Mouse (Mus musculus) MEL (cell line): ENCODE data around the gene Xpo6. TPM values are rescaled to one million over a fixed set of nuclear protein-coding genes. Genes with fewer than 3 reads are reported as not detected.

Experiments
- DNase-seq: peaks from one replicate; pipeline ENCODE4 v3.0.0; 2011; ENCODE audit warnings: low read depth, low spot score
- H3K27ac ChIP-seq: 2 replicates; pipeline ENCODE4 v1.5.1; 2012; ENCODE audit warnings: low read depth, mild to moderate bottlenecking, control low read depth, low read length, moderate library complexity; ENCODE audit not compliant: control insufficient read depth
- H3K27me3 ChIP-seq, 2 experiments: fragments of 150-350 bp in 1 of 2; sonication (generic) in 1 of 2; 2 replicates each; pipeline ENCODE4 v1.6.1; 2012; ENCODE audit warnings: low read length in 2 of 2, mild to moderate bottlenecking in 2 of 2, improper control_type of control experiment in 1 of 2, moderate library complexity in 1 of 2; ENCODE audit not compliant: insufficient read depth in 2 of 2, control insufficient read depth in 1 of 2
- H3K36me3 ChIP-seq, 2 experiments: 2 replicates each; pipeline ENCODE4 v1.6.1; 2012 to 2014; ENCODE audit warnings: low read length in 2 of 2, improper control_type of control experiment in 1 of 2, inconsistent platforms in 1 of 2, mild to moderate bottlenecking in 1 of 2; ENCODE audit not compliant: insufficient read depth in 2 of 2, control insufficient read depth in 1 of 2
- H3K4me1 ChIP-seq, 2 experiments: fragments of 150-350 bp in 1 of 2; sonication (generic) in 1 of 2; 2 replicates each; pipeline ENCODE4 v1.6.1; 2012; ENCODE audit warnings: low read length in 2 of 2, improper control_type of control experiment in 1 of 2, mild to moderate bottlenecking in 1 of 2; ENCODE audit not compliant: insufficient read depth in 2 of 2, control insufficient read depth in 1 of 2
- H3K4me3 ChIP-seq, 2 experiments: fragments of 150-350 bp in 1 of 2; sonication (generic) in 1 of 2; 2 replicates each; pipeline ENCODE4 v1.5.1; 2012; ENCODE audit warnings: low read depth in 2 of 2, low read length in 2 of 2, mild to moderate bottlenecking in 2 of 2, moderate library complexity in 2 of 2, control low read depth in 1 of 2, improper control_type of control experiment in 1 of 2; ENCODE audit not compliant: control insufficient read depth in 1 of 2, insufficient read depth in 1 of 2
- H3K79me2 ChIP-seq: 2 replicates; pipeline ENCODE4 v1.6.1; 2012; ENCODE audit warnings: mild to moderate bottlenecking, low read length, moderate library complexity; ENCODE audit not compliant: control insufficient read depth, poor library complexity, insufficient read depth
- H3K9ac ChIP-seq: 2 replicates; pipeline ENCODE4 v1.6.1; 2012; ENCODE audit warnings: low read depth, mild to moderate bottlenecking, control low read depth, low read length, moderate library complexity; ENCODE audit not compliant: control insufficient read depth, poor library complexity, severe bottlenecking
- H3K9me3 ChIP-seq: fragments of 150-350 bp; sonication (generic); replicated peaks from 2 replicates; pipeline ENCODE4 v1.6.1; 2012; ENCODE audit warnings: mild to moderate bottlenecking, low read length, improper control_type of control experiment, moderate library complexity; ENCODE audit not compliant: insufficient read depth
- CTCF ChIP-seq, 3 experiments: IDR thresholded peaks in 2 of 3; conservative IDR thresholded peaks in 1 of 3; 2 replicates each; pipeline ENCODE4 v1.5.1; 2011 to 2012; ENCODE audit warnings: low read length in 3 of 3, low read depth in 2 of 3, mild to moderate bottlenecking in 2 of 3, improper control_type of control experiment in 1 of 3, inconsistent platforms in 1 of 3, mixed read lengths in 1 of 3, moderate library complexity in 1 of 3; ENCODE audit not compliant: control insufficient read depth in 1 of 3, insufficient read depth in 1 of 3, poor library complexity in 1 of 3, severe bottlenecking in 1 of 3
- GABPA ChIP-seq: IDR thresholded peaks from 2 replicates; pipeline ENCODE4 v1.6.1; 2012; ENCODE audit warnings: low read depth, mild to moderate bottlenecking, inconsistent platforms, low read length, improper control_type of control experiment, moderate library complexity
- GATA1 ChIP-seq: IDR thresholded peaks from 2 replicates; pipeline ENCODE4 v1.6.1; 2011; ENCODE audit warnings: low read depth, low read length, improper control_type of control experiment
- HCFC1 ChIP-seq: IDR thresholded peaks from 2 replicates; pipeline ENCODE4 v1.6.1; 2012; ENCODE audit warnings: low read depth, mild to moderate bottlenecking, inconsistent platforms, low read length, improper control_type of control experiment, moderate library complexity
- KAT2A ChIP-seq: conservative IDR thresholded peaks from 2 replicates; pipeline ENCODE4 v1.6.1; 2012; ENCODE audit warnings: low read depth, low read length, improper control_type of control experiment, inconsistent platforms
- MAX ChIP-seq: IDR thresholded peaks from 2 replicates; pipeline ENCODE4 v1.6.1; 2011; ENCODE audit warnings: low read length, improper control_type of control experiment
- MAZ ChIP-seq: IDR thresholded peaks from 2 replicates; pipeline ENCODE4 v1.6.1; 2012; ENCODE audit warnings: low read depth, mild to moderate bottlenecking, inconsistent platforms, low read length, improper control_type of control experiment
- NELFE ChIP-seq: IDR thresholded peaks from 2 replicates; pipeline ENCODE4 v1.6.1; 2011; ENCODE audit warnings: low read depth, low read length, improper control_type of control experiment
- NRF1 ChIP-seq: IDR thresholded peaks from 2 replicates; pipeline ENCODE4 v1.6.1; 2014; ENCODE audit warnings: low read depth, mild to moderate bottlenecking, inconsistent platforms, low read length, improper control_type of control experiment, moderate library complexity; ENCODE audit not compliant: poor library complexity, insufficient read depth, severe bottlenecking
- POLR2AphosphoS2 ChIP-seq: IDR thresholded peaks from 2 replicates; pipeline ENCODE4 v1.6.1; 2011; ENCODE audit warnings: low read length, improper control_type of control experiment
- RAD21 ChIP-seq: IDR thresholded peaks from 2 replicates; pipeline ENCODE4 v1.6.1; 2011; ENCODE audit warnings: mild to moderate bottlenecking, low read depth, low read length, improper control_type of control experiment
- RCOR1 ChIP-seq: IDR thresholded peaks from 2 replicates; pipeline ENCODE4 v1.6.1; 2012; ENCODE audit warnings: low read depth, mild to moderate bottlenecking, inconsistent platforms, low read length, improper control_type of control experiment
- TAL1 ChIP-seq: IDR thresholded peaks from 2 replicates; pipeline ENCODE4 v1.6.1; 2012; ENCODE audit warnings: mild to moderate bottlenecking, inconsistent platforms, low read length, moderate library complexity, mixed read lengths
- TCF12 ChIP-seq: IDR thresholded peaks from 2 replicates; pipeline ENCODE4 v1.6.1; 2014; ENCODE audit warnings: low read depth, mild to moderate bottlenecking, inconsistent platforms, low read length, improper control_type of control experiment, moderate library complexity
- USF1 ChIP-seq: IDR thresholded peaks from 2 replicates; pipeline ENCODE4 v1.6.1; 2014; ENCODE audit warnings: low read depth, mild to moderate bottlenecking, inconsistent platforms, low read length, improper control_type of control experiment, moderate library complexity
- USF2 ChIP-seq, 2 experiments: IDR thresholded peaks; 2 replicates each; pipeline ENCODE4 v1.6.1; 2011 to 2012; ENCODE audit warnings: improper control_type of control experiment in 2 of 2, low read length in 2 of 2, borderline replicate concordance in 1 of 2, inconsistent platforms in 1 of 2, low read depth in 1 of 2, mild to moderate bottlenecking in 1 of 2; ENCODE audit not compliant: insufficient read depth in 1 of 2
- ZKSCAN1 ChIP-seq: IDR thresholded peaks from 2 replicates; pipeline ENCODE4 v1.6.1; 2012; ENCODE audit warnings: low read depth, mild to moderate bottlenecking, inconsistent platforms, low read length, improper control_type of control experiment, moderate library complexity
- ZNF384 ChIP-seq: IDR thresholded peaks from 2 replicates; pipeline ENCODE4 v1.6.1; 2012; ENCODE audit warnings: low read depth, mild to moderate bottlenecking, inconsistent platforms, low read length, improper control_type of control experiment
- polyA plus RNA-seq, 2 experiments: library from polyadenylated mRNA; stranded (reverse) in 1 of 2; unstranded in 1 of 2; fragments of >175 nt in 1 of 2; fragments of >200 nt in 1 of 2; gene quantifications; 2 replicates each; pipeline versions ENCODE4 v1.2.1 to v1.2.4; 2012; ENCODE audit warnings: low replicate concordance in 2 of 2, low read depth in 1 of 2; ENCODE audit not compliant: insufficient read length in 2 of 2, insufficient read depth in 1 of 2, missing spikeins in 1 of 2
- total RNA-seq: library from RNA; depleted of rRNA; stranded (reverse); fragments of 300-350 nt; gene quantifications from 2 replicates; pipeline ENCODE4 v1.2.3, GENCODE M21; 2012

The Xpo6 gene
- total and polyA plus RNA-seq, 3 experiments = 89.3 to 365 (median 197) TPM

GRCm38 (mm10) chr7:126081727-126082285 is 118.5 kb downstream of the Xpo6 start:
- Histone ChIP-seq H3K36me3 (no peaks in the 10 kb centered on the region), H3K27me3 (no peaks in the 10 kb centered on the region), H3K4me3 (no peak overlapping the region), H3K9me3 (no peaks in the 10 kb centered on the region), H3K27ac (no peak overlapping the region), H3K79me2 (no peaks in the 10 kb centered on the region), H3K4me1 (no peaks in the 10 kb centered on the region), H3K9ac (no peak overlapping the region)
- TF ChIP-seq NELFE (no peak), USF2 (IDR thresholded peaks at IDR 0.05; ENCODE audit: borderline replicate concordance in 1 of 2, insufficient read depth in 1 of 2, low read depth in 1 of 2, low read length in 2 of 2) (no peak), CTCF (IDR thresholded peaks at IDR 0.05 in 2 of 3, conservative IDR thresholded peaks at IDR 0.05 in 1 of 3; ENCODE audit: control insufficient read depth in 1 of 3, insufficient read depth in 1 of 3, low read depth in 2 of 3, low read length in 3 of 3, poor library complexity in 1 of 3, severe bottlenecking in 1 of 3) (no peak), USF1 (no peak), RAD21 (no peak), NRF1 (no peak)
- no peak for DNase-seq

GRCm38 (mm10) chr7:126080949-126081654 is 119.2 kb downstream of the Xpo6 start:
- Histone ChIP-seq H3K9ac (no peak overlapping the region), H3K4me3 (no peak overlapping the region), H3K27ac (no peak overlapping the region), H3K27me3 (no peaks in the 10 kb centered on the region), H3K9me3 (no peaks in the 10 kb centered on the region), H3K36me3 (no peaks in the 10 kb centered on the region), H3K4me1 (no peaks in the 10 kb centered on the region), H3K79me2 (no peaks in the 10 kb centered on the region)
- TF ChIP-seq TAL1 = no peak
- TF ChIP-seq GABPA = no peak
- TF ChIP-seq KAT2A = no peak
- TF ChIP-seq MAZ = no peak
- no peak for TF ChIP-seq GATA1
- no peak for TF ChIP-seq TCF12
- TF ChIP-seq RCOR1 = no peak
- TF ChIP-seq HCFC1 = no peak
- TF ChIP-seq USF1 = no peak
- no peak for TF ChIP-seq NELFE
- no peak for TF ChIP-seq POLR2AphosphoS2
- TF ChIP-seq MAX = no peak
- TF ChIP-seq ZKSCAN1 = no peak
- TF ChIP-seq ZNF384 = no peak
- DNase-seq = no peak
